Mouse (Mus musculus) liver, embryonic 14.5 days (tissue): ENCODE data around the gene Cbln3. TPM values are rescaled to one million over a fixed set of nuclear protein-coding genes. Genes with fewer than 3 reads are reported as not detected.

ENCODE experiments used
- ATAC-seq: fragments of 200-750 bp; cut with Nextera tagmentation; 2 replicates; pipeline ENCODE4 v1.8.0; 2017; ENCODE audit warnings: moderate number of reproducible peaks, mild to moderate bottlenecking, moderate library complexity; ENCODE audit not compliant: insufficient read depth
- DNase-seq, 3 experiments: peaks; one replicate each; pipeline ENCODE4 v3.0.0-alpha.2; 2012 to 2013; ENCODE audit warnings: low read depth in 3 of 3, low spot score in 3 of 3
- H3K27ac ChIP-seq: fragments of 300-500 bp; sonication (generic); 2 replicates; pipeline ENCODE4 v1.5.1; 2014; ENCODE audit warnings: moderate library complexity, mild to moderate bottlenecking, control low read depth, inconsistent platforms
- H3K27me3 ChIP-seq: fragments of 300-500 bp; sonication (generic); 2 replicates; pipeline ENCODE4 v1.6.1; 2014; ENCODE audit warnings: mild to moderate bottlenecking, low read length, moderate library complexity; ENCODE audit not compliant: control insufficient read depth, insufficient read depth
- H3K36me3 ChIP-seq: fragments of 300-500 bp; sonication (generic); replicated peaks from 2 replicates; pipeline ENCODE4 v1.6.1; 2014; ENCODE audit warnings: low read depth; ENCODE audit not compliant: control insufficient read depth, insufficient read depth
- H3K4me1 ChIP-seq, 2 experiments: fragments of 200-500 bp in 1 of 2; fragments of 300-500 bp in 1 of 2; sonication (generic) in 1 of 2; replicated peaks; 2 replicates each; pipeline ENCODE4 v1.6.1; 2012 to 2014; ENCODE audit warnings: antibody characterized with exemption in 1 of 2, inconsistent platforms in 1 of 2, low read length in 1 of 2; ENCODE audit not compliant: control insufficient read depth in 2 of 2, insufficient read depth in 2 of 2
- H3K4me2 ChIP-seq: fragments of 300-500 bp; sonication (generic); 2 replicates; pipeline ENCODE4 v1.6.1; 2014; ENCODE audit warnings: low read depth, mild to moderate bottlenecking, control low read depth, moderate library complexity
- H3K4me3 ChIP-seq, 2 experiments: fragments of 200-500 bp in 1 of 2; fragments of 300-500 bp in 1 of 2; sonication (generic) in 1 of 2; 2 replicates each; pipeline ENCODE4 v1.5.1; 2012 to 2014; ENCODE audit warnings: low read depth in 2 of 2, low read length in 2 of 2, mild to moderate bottlenecking in 2 of 2, control low read depth in 1 of 2, inconsistent platforms in 1 of 2, moderate library complexity in 1 of 2; ENCODE audit not compliant: insufficient read depth in 1 of 2
- H3K9ac ChIP-seq: fragments of 300-500 bp; sonication (generic); replicated peaks from 2 replicates; pipeline ENCODE4 v1.6.1; 2014; ENCODE audit warnings: mild to moderate bottlenecking, control low read depth, moderate library complexity
- H3K9me3 ChIP-seq: fragments of 300-500 bp; sonication (generic); 2 replicates; pipeline ENCODE4 v1.6.1; 2016; ENCODE audit warnings: low read length, mixed read lengths; ENCODE audit not compliant: control insufficient read depth
- CTCF ChIP-seq: IDR thresholded peaks from 2 replicates; pipeline ENCODE4 v1.5.1; 2016; ENCODE audit warnings: antibody characterized with exemption, low read depth, control low read depth
- EP300 ChIP-seq: IDR thresholded peaks from 2 replicates; pipeline ENCODE4 v1.6.1; 2016; ENCODE audit warnings: antibody characterized with exemption, low read depth
- WGBS: fragments of 180-500 bp; shearing (Covaris S2); extraction: QIAGEN DNeasy Blood & Tissue Kit; methylation state at CpG from one replicate; pipeline ENCODE4 v1.1.7; 2014; ENCODE audit not compliant: insufficient replicate concordance; 5-methylcytosine and 5-hydroxymethylcytosine counted together
- polyA plus RNA-seq, 2 experiments: library from polyadenylated mRNA; depleted of rRNA in 1 of 2; stranded (reverse) in 1 of 2; unstranded in 1 of 2; fragments of >200 nt; fragmentation: Nextera tagmentation in 1 of 2; extraction: Ambion mirVana in 1 of 2; gene quantifications; 2 replicates each; pipeline versions ENCODE4 v1.2.1 to v1.2.3; 2012 to 2014

Cbln3 gene
- polyA plus RNA-seq, 2 experiments = 0.06 to 0.15 TPM

DNA sequence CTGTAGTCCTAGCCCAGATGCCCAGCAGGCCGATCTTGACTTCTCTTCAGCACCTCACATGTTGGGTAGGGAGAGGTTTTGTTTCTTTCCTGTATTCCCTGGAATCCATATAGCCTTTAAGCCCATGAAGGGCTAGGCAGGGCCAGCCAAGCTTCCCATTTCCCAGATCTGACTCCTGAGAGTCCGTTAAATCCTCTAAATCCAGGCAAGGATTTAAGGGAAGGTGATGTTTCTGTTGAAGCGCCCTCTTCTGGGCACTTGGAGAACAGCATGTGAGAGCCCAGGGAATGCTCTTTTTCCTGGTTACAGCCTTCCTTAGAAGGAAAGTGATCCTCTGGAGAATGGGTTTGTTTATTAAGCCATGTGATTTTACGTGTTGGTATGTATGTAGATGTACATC lies 17.2 kb downstream of the Cbln3 start:
- peak; percentile 80 for TF ChIP-seq CTCF
- no peak for TF ChIP-seq EP300
- DNase-seq (no peak), ATAC-seq (no peak)
- Histone ChIP-seq H3K4me3 (no peak overlapping the region), H3K9ac (no peak overlapping the region), H3K4me2 (no peak overlapping the region), H3K27me3 (no peaks in the 10 kb centered on the region), H3K9me3 (no peaks in the 10 kb centered on the region), H3K4me1 (no peaks in the 10 kb centered on the region), H3K36me3 (no peaks in the 10 kb centered on the region; the same call in 1 of the 2 replicates), H3K27ac (no peak overlapping the region)
- WGBS = 30% methylated on average over 4 of the region's 4 CpGs

DNA sequence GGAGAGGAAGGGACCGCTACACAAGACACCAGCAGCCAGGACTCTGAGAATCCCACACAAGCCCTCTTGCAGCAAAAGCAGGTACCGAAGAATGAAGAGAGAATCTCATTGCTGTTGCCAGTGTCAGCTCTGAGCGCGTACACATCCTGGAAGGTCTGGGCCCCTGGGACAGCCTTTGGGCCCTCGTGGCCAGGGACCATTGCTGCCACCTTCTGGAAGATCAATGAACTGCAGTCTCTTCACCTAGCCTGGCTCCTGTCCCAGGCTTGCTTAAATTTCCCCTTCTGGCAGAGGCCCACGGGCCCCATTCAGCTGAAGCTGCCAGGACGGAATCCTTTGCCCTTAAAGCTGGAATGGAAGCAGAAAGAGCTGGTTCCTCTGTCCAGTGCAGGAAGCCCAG lies 20.4 kb downstream of the Cbln3 start:
- Histone ChIP-seq H3K4me3 (no peak overlapping the region), H3K27me3 (no peaks in the 10 kb centered on the region), H3K27ac (no peak overlapping the region), H3K36me3 (no peaks in the 10 kb centered on the region; the same call in 1 of the 2 replicates), H3K9me3 (no peaks in the 10 kb centered on the region), H3K4me2 (no peak overlapping the region), H3K9ac (no peak overlapping the region), H3K4me1 (peaks cover 0 to 11% of the 10 kb centered on the region in 2 experiments; a peak in 2 of 4 replicates)
- DNase-seq = no peak
- WGBS = 43% methylated on average over 7 of the region's 7 CpGs
- 0 out of 2 replicates have a peak, but pooled peaks have one; percentile 39 for ATAC-seq
- TF ChIP-seq CTCF (peak; percentile 96), EP300 (no peak)

DNA sequence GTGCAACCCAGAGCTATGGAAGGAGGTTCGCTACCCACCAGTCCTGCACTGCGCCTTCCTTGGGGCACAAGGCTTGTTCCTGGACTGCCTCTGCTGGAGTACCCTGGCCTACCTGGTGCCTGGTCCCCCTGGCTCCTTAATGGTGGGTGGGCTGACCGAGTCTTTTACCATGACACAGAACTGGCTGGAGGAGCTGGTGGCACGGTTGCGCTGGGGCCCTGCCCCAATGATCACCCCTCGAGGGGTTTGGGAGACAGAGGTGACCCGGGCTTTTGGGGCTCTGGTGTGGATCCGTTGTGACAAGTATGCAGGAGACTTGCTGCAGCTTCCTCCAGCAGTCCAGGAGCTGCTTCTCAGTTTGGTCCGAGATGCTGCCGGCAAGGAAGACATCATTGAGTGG lies 21.2 kb downstream of the Cbln3 start:
- WGBS = 84% methylated on average over 10 of the region's 10 CpGs
- DNase-seq (no peak), ATAC-seq (no peak)
- Histone ChIP-seq H3K4me1 (peaks cover 0 to 11% of the 10 kb centered on the region in 2 experiments; a peak in 2 of 4 replicates), H3K9me3 (no peaks in the 10 kb centered on the region), H3K4me2 (no peak overlapping the region), H3K36me3 (no peaks in the 10 kb centered on the region; the same call in 1 of the 2 replicates), H3K27ac (no peak overlapping the region), H3K9ac (no peak overlapping the region), H3K4me3 (no peak overlapping the region), H3K27me3 (no peaks in the 10 kb centered on the region)
- TF ChIP-seq EP300 = no peak
- TF ChIP-seq CTCF = no peak

DNA sequence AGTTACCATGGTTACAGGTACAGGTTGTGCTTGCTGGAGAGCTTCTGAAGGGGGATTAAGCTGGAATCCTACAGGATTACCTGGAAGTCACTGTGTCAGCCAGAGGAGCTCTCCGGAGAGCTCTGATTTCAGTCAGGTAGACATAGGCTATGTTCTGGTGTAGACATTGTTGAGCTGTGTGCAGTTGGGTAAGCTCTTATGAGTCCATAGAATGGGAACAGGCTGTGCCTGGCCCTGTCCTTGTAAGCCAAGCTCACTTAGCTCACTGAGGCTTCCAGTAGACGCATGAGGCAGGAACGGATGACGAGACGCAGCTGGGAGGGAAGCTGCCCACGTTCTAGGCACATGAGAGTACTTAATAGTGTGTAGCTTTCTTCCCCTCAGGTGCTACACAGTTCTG lies 22.0 kb downstream of the Cbln3 start:
- no peak overlapping the region for H3K4me3 ChIP-seq
- peaks cover 0 to 11% of the 10 kb centered on the region in 2 experiments; a peak in 2 of 4 replicates for H3K4me1 ChIP-seq
- H3K36me3 ChIP-seq = no peaks in the 10 kb centered on the region; the same call in 1 of the 2 replicates
- H3K9me3 ChIP-seq = no peaks in the 10 kb centered on the region
- H3K27ac ChIP-seq = no peak overlapping the region
- no peak for ATAC-seq
- 67% methylated on average over 6 of the region's 6 CpGs for WGBS
- no peak overlapping the region for H3K4me2 ChIP-seq
- no peak for DNase-seq
- no peak overlapping the region for H3K9ac ChIP-seq
- TF ChIP-seq EP300 (no peak), CTCF (no peak)
- no peaks in the 10 kb centered on the region for H3K27me3 ChIP-seq

DNA sequence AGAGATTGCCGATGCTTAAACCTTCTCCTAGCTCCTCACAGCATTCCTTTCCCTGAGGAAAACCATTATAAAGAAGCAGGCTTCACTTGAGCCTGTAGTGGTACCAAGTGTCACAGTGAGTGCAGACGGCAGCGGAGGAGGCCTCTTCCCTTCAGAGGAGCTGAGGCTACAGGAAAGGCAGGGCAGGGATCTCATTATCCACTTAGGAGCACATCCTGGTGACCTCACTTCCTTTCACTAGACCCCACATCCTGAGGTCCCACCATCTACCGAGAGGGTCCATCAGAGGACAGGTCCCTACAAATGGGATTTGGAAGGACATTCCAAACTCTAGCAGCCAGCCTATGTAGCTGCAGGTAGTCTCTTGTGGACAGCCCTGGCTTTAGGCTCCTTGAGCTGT lies 26.6 kb downstream of the Cbln3 start:
- no peak for ATAC-seq
- no peak overlapping the region for H3K4me2 ChIP-seq
- no peak overlapping the region for H3K4me3 ChIP-seq
- H3K36me3 ChIP-seq = no peaks in the 10 kb centered on the region
- H3K9me3 ChIP-seq = no peaks in the 10 kb centered on the region
- no peak overlapping the region for H3K27ac ChIP-seq
- H3K27me3 ChIP-seq = no peaks in the 10 kb centered on the region
- 62% methylated on average over 4 of the region's 4 CpGs for WGBS
- no peak overlapping the region for H3K9ac ChIP-seq
- TF ChIP-seq CTCF (no peak), EP300 (no peak)
- peaks cover 4 to 33% of the 10 kb centered on the region in 2 experiments for H3K4me1 ChIP-seq
- no peak for DNase-seq
